Mouse (Mus musculus): ENCODE results near the gene Naaa. TPM values are rescaled to one million over a fixed set of nuclear protein-coding genes. Genes with fewer than 3 reads are reported as not detected.

The Naaa gene
- total RNA-seq, 1 experiment from 2014 or later = 77.3 TPM

GRCm38 (mm10) chr5:92278942-92279537 lies 1.1 kb upstream of the Naaa start:
- ATAC-seq (replicated peaks; ENCODE audit: insufficient number of reproducible peaks, low FRiP score, low TSS enrichment, poor library complexity, severe bottlenecking) = peak; percentile 81

GRCm38 (mm10) chr5:92270496-92270895 lies 7.5 kb downstream of the Naaa start:
- ATAC-seq (replicated peaks; ENCODE audit: insufficient number of reproducible peaks, low FRiP score, low TSS enrichment, poor library complexity, severe bottlenecking) = peak; percentile 63

- ATAC-seq (replicated peaks; ENCODE audit: insufficient number of reproducible peaks, low FRiP score, low TSS enrichment, poor library complexity, severe bottlenecking) = no peak
Observed at GRCm38 (mm10) chr5:92263761-92264359, 14.1 kb downstream of the Naaa start.

GRCm38 (mm10) chr5:92262646-92263045 lies 15.3 kb downstream of the Naaa start:
- ATAC-seq (replicated peaks; ENCODE audit: insufficient number of reproducible peaks, low FRiP score, low TSS enrichment, poor library complexity, severe bottlenecking) = no peak

- ATAC-seq (replicated peaks; ENCODE audit: insufficient number of reproducible peaks, low FRiP score, low TSS enrichment, poor library complexity, severe bottlenecking) = no peak
Observed at GRCm38 (mm10) chr5:92256218-92256617, 21.8 kb downstream of the Naaa start, which contains the start of gene Ppef2. Gene Ppef2 (minus strand): TSS chr5:92256278.

GRCm38 (mm10) chr5:92254476-92254875 lies 23.5 kb downstream of the Naaa start:
- no peak for ATAC-seq (replicated peaks; ENCODE audit: insufficient number of reproducible peaks, low FRiP score, low TSS enrichment, poor library complexity, severe bottlenecking)

GRCm38 (mm10) chr5:92252797-92253343 lies 25.1 kb downstream of the Naaa start:
- no peak for ATAC-seq (replicated peaks; ENCODE audit: insufficient number of reproducible peaks, low FRiP score, low TSS enrichment, poor library complexity, severe bottlenecking)

GRCm38 (mm10) chr5:92252031-92252430 lies 25.9 kb downstream of the Naaa start:
- ATAC-seq (replicated peaks; ENCODE audit: insufficient number of reproducible peaks, low FRiP score, low TSS enrichment, poor library complexity, severe bottlenecking) = no peak

GRCm38 (mm10) chr5:92248614-92249013 lies 29.4 kb downstream of the Naaa start:
- ATAC-seq (replicated peaks; ENCODE audit: insufficient number of reproducible peaks, low FRiP score, low TSS enrichment, poor library complexity, severe bottlenecking) = no peak

GRCm38 (mm10) chr5:92245483-92245882 lies 32.5 kb downstream of the Naaa start:
- peak; percentile 56 for ATAC-seq (replicated peaks; ENCODE audit: insufficient number of reproducible peaks, low FRiP score, low TSS enrichment, poor library complexity, severe bottlenecking)

- ATAC-seq (replicated peaks; ENCODE audit: insufficient number of reproducible peaks, low FRiP score, low TSS enrichment, poor library complexity, severe bottlenecking) = no peak
Observed at GRCm38 (mm10) chr5:92244900-92245299, 33.1 kb downstream of the Naaa start.

GRCm38 (mm10) chr5:92240769-92241168 lies 37.2 kb downstream of the Naaa start:
- no peak for ATAC-seq (replicated peaks; ENCODE audit: insufficient number of reproducible peaks, low FRiP score, low TSS enrichment, poor library complexity, severe bottlenecking)

- no peak for ATAC-seq (replicated peaks; ENCODE audit: insufficient number of reproducible peaks, low FRiP score, low TSS enrichment, poor library complexity, severe bottlenecking)
Observed at GRCm38 (mm10) chr5:92239333-92240232, 38.4 kb downstream of the Naaa start.

GRCm38 (mm10) chr5:92234939-92235557 lies 42.9 kb downstream of the Naaa start:
- no peak for ATAC-seq (replicated peaks; ENCODE audit: insufficient number of reproducible peaks, low FRiP score, low TSS enrichment, poor library complexity, severe bottlenecking)

- ATAC-seq (replicated peaks; ENCODE audit: insufficient number of reproducible peaks, low FRiP score, low TSS enrichment, poor library complexity, severe bottlenecking) = no peak
Observed at GRCm38 (mm10) chr5:92233366-92233765, 44.6 kb downstream of the Naaa start.

GRCm38 (mm10) chr5:92231836-92232235 lies 46.1 kb downstream of the Naaa start:
- no peak for ATAC-seq (replicated peaks; ENCODE audit: insufficient number of reproducible peaks, low FRiP score, low TSS enrichment, poor library complexity, severe bottlenecking)

- ATAC-seq (replicated peaks; ENCODE audit: insufficient number of reproducible peaks, low FRiP score, low TSS enrichment, poor library complexity, severe bottlenecking) = no peak
Observed at GRCm38 (mm10) chr5:92230306-92230705, 47.7 kb downstream of the Naaa start.

GRCm38 (mm10) chr5:92229514-92229913 lies 48.5 kb downstream of the Naaa start:
- ATAC-seq (replicated peaks; ENCODE audit: insufficient number of reproducible peaks, low FRiP score, low TSS enrichment, poor library complexity, severe bottlenecking) = no peak

GRCm38 (mm10) chr5:92228776-92229175 lies 49.2 kb downstream of the Naaa start:
- no peak for ATAC-seq (replicated peaks; ENCODE audit: insufficient number of reproducible peaks, low FRiP score, low TSS enrichment, poor library complexity, severe bottlenecking)
